Mouse (Mus musculus): ENCODE results near the gene Gramd1b.

Gramd1b gene

DNA sequence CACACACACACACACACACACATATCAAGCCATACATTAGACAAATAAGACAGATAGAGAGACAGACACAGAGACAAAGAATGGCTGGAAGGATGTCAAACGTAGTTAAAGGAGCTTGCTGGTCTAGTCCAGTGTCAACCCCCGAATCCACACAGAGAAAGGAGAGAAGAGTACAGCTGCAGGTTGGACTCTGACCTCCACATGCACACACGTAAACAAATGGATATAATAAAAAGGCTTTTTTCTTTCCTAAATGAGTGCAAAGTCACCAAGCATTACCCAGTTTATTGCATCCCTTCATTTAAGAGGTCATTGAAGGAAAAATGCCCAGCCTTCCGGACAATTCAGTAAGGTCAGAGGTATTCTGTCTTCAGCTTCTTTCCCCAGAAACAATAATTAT is 161.0 kb downstream of the Gramd1b start:
- no peak for DNase-seq (ENCODE audit: low spot score)

DNA sequence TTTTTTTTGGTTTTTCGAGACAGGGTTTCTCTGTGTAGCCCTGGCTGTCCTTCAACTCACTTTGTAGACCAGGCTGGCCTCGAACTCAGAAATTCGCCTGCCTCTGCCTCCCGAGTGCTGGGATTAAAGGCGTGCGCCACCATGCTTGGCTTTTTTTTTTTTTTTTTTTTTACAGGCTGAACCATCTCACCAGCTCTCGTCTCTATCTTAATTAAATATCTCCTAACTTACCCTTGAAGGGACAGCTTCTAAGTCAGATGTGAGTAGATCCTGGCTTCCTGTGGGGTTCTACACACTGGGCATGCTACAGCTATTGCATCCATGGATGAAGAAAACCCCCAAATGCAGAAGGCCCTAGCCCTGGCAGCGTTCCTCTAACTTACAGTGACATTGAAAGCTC is 164.4 kb downstream of the Gramd1b start:
- no peak for DNase-seq (ENCODE audit: low spot score)

- DNase-seq (ENCODE audit: low spot score): no peak
These were observed 166.9 kb downstream of the Gramd1b start for GRCm38 (mm10) chr9:40364312-40364711.

DNA sequence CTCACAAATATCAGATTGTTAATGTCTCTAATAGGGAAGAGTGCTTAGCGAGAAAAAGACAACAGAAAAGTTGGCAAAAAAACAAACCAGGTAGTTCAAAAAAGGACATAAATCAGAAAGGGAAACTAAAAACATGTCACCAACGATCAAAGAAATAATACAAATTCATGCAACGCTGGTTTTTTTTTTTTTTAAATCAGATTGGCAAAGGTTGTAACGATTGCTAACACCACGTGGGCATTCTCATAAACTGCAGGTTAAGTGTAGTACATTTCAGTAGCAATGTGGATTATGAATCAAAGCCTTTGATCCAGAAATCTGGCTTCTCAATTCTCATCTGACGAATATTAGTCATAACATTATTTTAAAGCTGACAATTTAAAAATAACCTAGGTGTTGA is 169.2 kb downstream of the Gramd1b start:
- DNase-seq (ENCODE audit: low spot score): no peak

DNA sequence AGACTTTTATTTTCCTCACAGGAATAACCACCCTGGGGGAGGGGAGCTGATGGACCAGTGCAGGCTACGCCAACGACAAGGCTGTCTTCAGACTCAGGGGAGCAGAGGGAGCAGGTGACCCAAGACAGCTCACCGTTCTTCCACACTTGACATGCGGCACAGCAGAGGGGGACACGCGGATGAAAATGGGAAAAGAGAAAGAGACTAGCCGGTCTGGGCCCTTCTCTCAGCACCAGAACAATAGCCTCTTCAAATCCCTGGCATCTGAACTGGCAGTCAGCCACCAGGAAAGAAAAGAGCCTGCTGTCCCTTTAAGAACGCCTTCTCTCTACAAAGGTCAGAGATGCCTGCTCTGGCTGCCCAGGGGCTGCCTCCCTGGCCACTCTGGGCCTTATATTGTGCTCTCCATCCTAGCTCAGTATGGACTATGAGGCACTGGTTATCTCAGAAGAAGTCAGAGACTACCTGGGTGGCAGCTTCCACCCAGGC is 172.7 kb downstream of the Gramd1b start:
- no peak for DNase-seq (ENCODE audit: low spot score)

DNA sequence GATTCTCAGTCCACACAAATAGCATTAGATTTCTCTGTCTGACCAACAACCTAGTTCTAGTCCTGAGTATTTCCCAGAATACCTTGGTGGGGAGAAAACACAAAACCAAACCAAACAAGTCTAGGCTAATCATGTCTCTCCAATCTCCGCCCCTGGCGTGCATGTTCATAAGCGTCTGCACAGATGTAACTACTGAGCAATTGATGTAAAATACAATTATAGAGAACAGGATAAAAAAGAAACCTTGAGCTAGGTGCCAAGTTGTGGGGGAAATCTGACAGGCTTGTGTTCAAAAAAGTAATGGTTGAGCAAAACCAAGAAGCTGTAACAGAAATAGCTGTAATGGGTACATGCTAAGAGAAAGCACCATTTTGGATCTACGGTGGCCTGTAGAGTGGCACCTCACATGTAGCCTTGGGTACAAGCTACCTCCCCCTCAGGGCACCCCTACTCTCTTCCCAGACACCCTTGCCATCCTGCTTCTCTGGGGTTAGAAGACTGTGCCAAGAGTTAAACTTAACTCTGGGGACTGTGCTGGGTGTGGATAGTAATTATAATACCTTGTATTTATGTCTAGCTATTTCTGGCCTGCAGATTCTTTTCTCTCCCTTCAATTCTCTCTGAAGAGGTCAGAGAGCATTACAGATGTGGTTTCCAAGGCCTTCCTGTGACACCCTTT is 174.3 kb downstream of the Gramd1b start:
- DNase-seq (ENCODE audit: low spot score): no peak

GRCm38 (mm10) chr9:40356368-40356767 is 174.8 kb downstream of the Gramd1b start:
- DNase-seq (ENCODE audit: low spot score): no peak

DNA sequence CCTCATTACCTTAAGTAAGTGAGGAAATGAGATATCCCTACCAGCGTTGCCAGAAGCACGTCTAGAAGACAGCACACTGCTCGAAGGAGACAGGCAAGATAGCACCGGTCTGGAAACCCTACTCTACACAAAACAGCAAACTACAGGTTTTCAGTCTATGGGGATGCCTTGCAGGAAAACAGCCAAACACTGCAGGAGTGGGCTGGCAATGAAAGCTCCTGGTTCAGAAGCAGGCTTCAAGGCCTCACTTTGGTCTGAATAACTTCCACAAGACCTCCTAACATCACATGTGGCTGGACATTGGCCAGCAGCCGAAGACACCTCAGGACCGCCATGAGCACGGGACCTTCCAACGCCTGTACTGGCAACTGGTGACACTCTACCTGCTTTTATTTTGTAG is 175.8 kb downstream of the Gramd1b start:
- DNase-seq (ENCODE audit: low spot score): no peak

GRCm38 (mm10) chr9:40353596-40353995 is 177.6 kb downstream of the Gramd1b start:
- no peak for DNase-seq (ENCODE audit: low spot score)

GRCm38 (mm10) chr9:40350640-40351039 is 180.5 kb downstream of the Gramd1b start:
- no peak for DNase-seq (ENCODE audit: low spot score)

DNA sequence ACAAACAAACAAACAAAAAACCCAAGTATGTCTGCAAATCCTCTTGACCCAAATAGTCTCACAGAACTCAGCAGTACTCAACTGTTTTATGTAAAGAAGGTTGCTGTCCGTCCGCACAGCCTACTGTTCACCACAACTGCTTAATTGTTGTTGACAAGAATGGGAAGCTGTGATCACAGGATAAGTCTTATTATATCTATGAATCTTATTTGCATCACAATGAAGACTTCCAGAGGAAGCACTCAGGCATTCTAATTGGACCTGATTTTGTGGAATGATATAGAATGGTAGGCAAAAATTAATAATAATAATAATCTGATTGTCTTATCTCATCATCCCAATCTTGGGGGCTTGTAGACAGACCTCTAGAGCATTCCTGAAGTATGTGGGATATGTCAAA is 181.1 kb downstream of the Gramd1b start:
- no peak for DNase-seq (ENCODE audit: low spot score)

- DNase-seq (ENCODE audit: low spot score): no peak
These were observed 181.6 kb downstream of the Gramd1b start for GRCm38 (mm10) chr9:40349554-40349953.

DNA sequence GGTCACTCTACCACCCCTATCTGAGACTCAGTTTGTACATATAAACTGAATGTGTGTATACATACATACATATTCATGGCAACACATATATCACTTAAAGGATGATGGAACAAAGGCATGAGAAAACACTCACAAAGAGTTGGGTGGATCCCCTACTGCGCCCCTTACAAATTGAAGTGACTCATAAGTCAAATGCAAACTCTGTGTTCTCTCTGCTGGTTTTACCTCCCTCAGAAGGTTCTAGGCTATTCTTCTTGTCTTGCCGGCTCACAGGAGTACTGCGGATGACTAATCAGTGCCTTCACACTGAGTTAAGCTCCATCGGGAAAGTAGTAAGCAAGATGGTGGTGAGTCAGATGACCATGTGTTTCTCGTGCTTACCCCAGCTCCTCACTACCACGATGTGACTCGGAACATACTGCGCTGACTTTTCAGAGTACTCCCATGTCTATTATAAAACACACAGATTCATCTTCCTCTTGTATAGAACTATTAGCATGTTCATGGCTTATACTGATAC is 182.4 kb downstream of the Gramd1b start:
- DNase-seq (ENCODE audit: low spot score): no peak

- DNase-seq (ENCODE audit: low spot score): peak; percentile 30
These were observed 184.8 kb downstream of the Gramd1b start for GRCm38 (mm10) chr9:40346232-40346984.

DNA sequence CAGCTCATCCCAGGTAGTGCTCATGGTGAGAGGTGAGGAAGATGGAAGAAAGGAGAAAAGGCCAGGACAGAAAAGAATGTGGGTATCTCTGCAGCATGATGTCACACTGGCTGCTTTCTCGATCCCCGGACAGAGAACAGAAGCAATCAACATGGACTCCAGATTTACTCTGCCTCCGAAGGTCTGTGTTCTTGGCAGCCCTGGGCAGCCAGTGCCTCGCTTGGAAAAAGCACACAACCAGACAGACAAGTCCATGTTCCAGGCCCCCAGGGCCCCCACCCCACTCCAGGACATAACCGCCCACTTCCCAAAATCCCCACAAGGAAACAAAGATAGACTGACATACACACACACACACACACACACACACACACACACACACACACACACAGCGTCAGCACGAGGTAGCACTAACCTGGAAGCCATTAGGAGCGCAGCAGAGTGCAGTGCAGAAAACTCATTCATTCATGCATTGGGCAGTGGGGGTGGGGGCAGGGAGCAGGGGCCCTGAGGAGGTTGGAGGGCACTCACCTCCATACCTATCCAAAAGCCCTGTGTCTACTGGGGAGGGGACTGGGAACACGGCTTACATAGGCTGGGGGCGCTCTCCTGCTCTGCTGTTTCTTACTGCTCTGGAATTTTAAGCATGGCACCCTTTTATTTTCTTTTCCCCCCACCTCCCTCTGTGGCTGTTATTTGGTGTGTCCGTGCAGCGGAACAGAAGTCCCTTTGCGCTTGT is 185.5 kb downstream of the Gramd1b start:
- no peak for DNase-seq (ENCODE audit: low spot score)

GRCm38 (mm10) chr9:40344801-40345492 is 186.2 kb downstream of the Gramd1b start:
- no peak for DNase-seq (ENCODE audit: low spot score)

GRCm38 (mm10) chr9:40343828-40344227 is 187.4 kb downstream of the Gramd1b start:
- DNase-seq (ENCODE audit: low spot score): no peak

GRCm38 (mm10) chr9:40343053-40343652 is 188.0 kb downstream of the Gramd1b start:
- no peak for DNase-seq (ENCODE audit: low spot score)

- no peak for DNase-seq (ENCODE audit: low spot score)
These were observed 189.1 kb downstream of the Gramd1b start for GRCm38 (mm10) chr9:40342101-40342500.

DNA sequence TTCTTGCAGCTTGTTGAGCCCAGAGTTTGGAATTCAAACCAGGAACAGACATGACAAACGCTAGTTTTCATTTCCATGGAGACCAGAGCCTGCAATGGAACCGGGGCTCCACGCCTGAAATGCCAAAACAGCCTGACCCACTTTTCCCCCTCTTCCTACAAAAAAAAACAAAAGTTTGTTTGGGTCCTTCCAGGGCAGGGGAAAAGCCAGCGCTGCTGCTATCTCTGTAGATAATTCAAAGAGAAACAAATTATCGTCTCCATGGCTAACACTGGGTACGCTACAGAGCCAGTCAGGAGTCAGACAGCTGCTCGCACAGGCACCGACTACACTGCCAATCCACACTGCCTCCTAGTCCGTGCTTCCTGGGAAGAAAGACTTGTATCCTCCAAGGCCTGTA is 191.6 kb downstream of the Gramd1b start:
- no peak for DNase-seq (ENCODE audit: low spot score)

GRCm38 (mm10) chr9:40337131-40337820 is 193.9 kb downstream of the Gramd1b start:
- no peak for DNase-seq (ENCODE audit: low spot score)
